Mouse (Mus musculus): ENCODE measurements around the gene Rnaseh2b. TPM values are rescaled to one million over a fixed set of nuclear protein-coding genes. Genes with fewer than 3 reads are reported as not detected.

The Rnaseh2b gene
- polyA plus RNA-seq, 1 experiment from 2014 or later: 60.5 TPM

DNA sequence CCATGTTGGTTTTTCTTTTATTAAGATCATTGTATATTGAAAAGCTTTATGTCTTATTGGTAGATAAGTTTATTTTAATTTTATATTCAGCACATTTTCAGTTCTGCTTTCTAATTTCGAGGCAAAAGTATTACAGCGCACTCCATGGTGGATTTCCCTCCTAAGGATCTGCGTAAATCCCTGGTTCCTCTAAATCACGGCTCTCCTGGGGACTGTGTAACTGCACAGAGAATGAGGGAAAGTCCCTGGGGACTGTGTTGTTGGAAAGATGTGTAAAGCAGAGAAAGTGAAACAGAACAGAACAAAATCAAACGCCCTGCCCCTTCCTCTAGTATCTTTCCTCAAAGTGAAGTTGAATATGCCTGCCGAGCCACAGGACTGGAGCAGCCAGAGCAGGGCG is 54.7 kb downstream of the Rnaseh2b start:
- no peaks in the 10 kb centered on the region for H3K4me1 ChIP-seq (replicated peaks; ENCODE audit: control insufficient read depth, insufficient read depth, low read length)
- 87% methylated on average over 7 of the region's 7 CpGs for WGBS
- no peak overlapping the region for H3K9ac ChIP-seq (ENCODE audit: low read length)
- ATAC-seq (ENCODE audit: low read depth): no peak
- 0 out of 2 replicates have a peak, but pooled peaks cover 3% of the 10 kb centered on the region for H3K36me3 ChIP-seq (ENCODE audit: control insufficient read depth, insufficient read depth, low read length)
- no peak overlapping the region for H3K27ac ChIP-seq (ENCODE audit: low read length)
- no peaks in the 10 kb centered on the region for H3K27me3 ChIP-seq (ENCODE audit: control insufficient read depth, insufficient read depth, low read depth, low read length)
- H3K9me3 ChIP-seq (ENCODE audit: control insufficient read depth, low read length): no peaks in the 10 kb centered on the region
- no peak overlapping the region for H3K4me3 ChIP-seq (ENCODE audit: low read length)
- no peak overlapping the region for H3K4me2 ChIP-seq (ENCODE audit: low read depth, low read length)

DNA sequence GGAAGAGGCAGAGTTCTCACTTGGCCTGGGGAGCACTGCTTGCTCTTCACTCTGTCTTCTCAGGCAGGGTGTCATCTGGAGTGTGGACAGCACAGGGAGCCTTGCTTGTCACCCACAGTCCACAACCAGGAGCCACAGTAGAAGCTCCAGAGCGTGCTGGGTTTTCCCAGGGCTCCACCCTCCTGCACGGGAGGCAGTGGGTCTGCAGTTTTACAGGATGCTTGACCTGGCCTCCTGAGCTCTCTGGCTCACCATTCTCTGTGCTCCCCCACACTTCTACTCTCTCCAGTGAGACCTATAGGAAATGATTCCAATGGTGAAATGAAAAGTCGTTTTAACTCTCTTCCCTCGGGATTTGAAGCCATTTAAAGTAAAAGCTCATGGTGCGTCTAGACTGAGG is 57.4 kb downstream of the Rnaseh2b start:
- H3K27me3 ChIP-seq (ENCODE audit: control insufficient read depth, insufficient read depth, low read depth, low read length): no peaks in the 10 kb centered on the region
- no peaks in the 10 kb centered on the region for H3K9me3 ChIP-seq (ENCODE audit: control insufficient read depth, low read length)
- H3K4me2 ChIP-seq (ENCODE audit: low read depth, low read length): no peak overlapping the region
- 78% methylated on average over 5 of the region's 5 CpGs for WGBS
- H3K27ac ChIP-seq (ENCODE audit: low read length): no peak overlapping the region
- no peaks in the 10 kb centered on the region for H3K4me1 ChIP-seq (replicated peaks; ENCODE audit: control insufficient read depth, insufficient read depth, low read length)
- no peak overlapping the region for H3K9ac ChIP-seq (ENCODE audit: low read length)
- no peak overlapping the region for H3K4me3 ChIP-seq (ENCODE audit: low read length)
- ATAC-seq (ENCODE audit: low read depth): no peak
- 0 out of 2 replicates have a peak, but pooled peaks cover 3% of the 10 kb centered on the region for H3K36me3 ChIP-seq (ENCODE audit: control insufficient read depth, insufficient read depth, low read length)

DNA sequence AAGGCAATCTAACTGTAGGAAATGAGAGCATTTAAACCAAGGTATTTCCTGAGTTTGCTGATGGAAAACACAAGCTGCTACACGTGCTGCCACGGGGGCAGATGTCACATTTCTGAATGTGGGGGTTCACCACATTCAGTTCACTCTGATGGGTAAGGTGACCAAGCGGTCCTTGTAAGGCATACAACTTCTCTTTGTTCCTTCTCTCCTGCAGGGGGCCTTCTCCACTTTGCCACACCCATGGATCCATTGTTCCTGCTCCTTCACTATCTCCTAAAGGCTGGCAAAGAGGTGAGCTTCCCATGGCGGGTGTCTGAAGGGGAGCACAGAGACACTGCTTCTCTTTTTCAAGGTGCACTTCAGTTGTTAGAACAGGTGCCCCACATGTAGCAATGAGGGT is 57.8 kb downstream of the Rnaseh2b start:
- Histone ChIP-seq H3K9me3 (ENCODE audit: control insufficient read depth, low read length) (no peaks in the 10 kb centered on the region), H3K4me1 (replicated peaks; ENCODE audit: control insufficient read depth, insufficient read depth, low read length) (no peaks in the 10 kb centered on the region), H3K36me3 (ENCODE audit: control insufficient read depth, insufficient read depth, low read length) (0 out of 2 replicates have a peak, but pooled peaks cover 3% of the 10 kb centered on the region), H3K9ac (ENCODE audit: low read length) (no peak overlapping the region), H3K27me3 (ENCODE audit: control insufficient read depth, insufficient read depth, low read depth, low read length) (no peaks in the 10 kb centered on the region), H3K4me2 (ENCODE audit: low read depth, low read length) (no peak overlapping the region), H3K27ac (ENCODE audit: low read length) (no peak overlapping the region), H3K4me3 (ENCODE audit: low read length) (no peak overlapping the region)
- no peak for ATAC-seq (ENCODE audit: low read depth)
- WGBS: 76% methylated on average over 4 of the region's 4 CpGs

DNA sequence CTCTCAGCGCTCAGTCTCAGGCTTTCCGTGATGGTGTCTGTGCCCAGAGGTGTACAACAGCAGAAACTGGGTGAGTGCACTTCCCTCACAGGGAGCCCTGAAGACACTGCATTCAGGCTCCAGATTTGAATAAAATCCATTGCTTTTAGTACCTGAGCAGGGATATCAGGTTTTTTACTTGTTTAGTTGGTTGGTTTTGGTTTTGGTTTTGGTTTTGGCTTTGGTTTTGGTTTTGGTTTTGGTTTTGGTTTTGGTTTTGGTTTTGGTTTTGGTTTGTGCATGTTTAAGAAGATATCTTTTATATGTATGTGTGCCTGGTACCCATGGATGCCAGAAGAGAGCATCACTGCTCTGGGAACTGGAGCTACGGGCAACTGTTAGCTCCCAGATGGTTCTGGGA is 58.5 kb downstream of the Rnaseh2b start:
- no peak overlapping the region for H3K4me3 ChIP-seq (ENCODE audit: low read length)
- no peak overlapping the region for H3K9ac ChIP-seq (ENCODE audit: low read length)
- H3K4me2 ChIP-seq (ENCODE audit: low read depth, low read length): no peak overlapping the region
- no peaks in the 10 kb centered on the region for H3K4me1 ChIP-seq (replicated peaks; ENCODE audit: control insufficient read depth, insufficient read depth, low read length)
- WGBS: 91% methylated on average over 3 of the region's 3 CpGs
- H3K27ac ChIP-seq (ENCODE audit: low read length): no peak overlapping the region
- no peaks in the 10 kb centered on the region for H3K9me3 ChIP-seq (ENCODE audit: control insufficient read depth, low read length)
- ATAC-seq (ENCODE audit: low read depth): no peak
- H3K27me3 ChIP-seq (ENCODE audit: control insufficient read depth, insufficient read depth, low read depth, low read length): no peaks in the 10 kb centered on the region
- H3K36me3 ChIP-seq (ENCODE audit: control insufficient read depth, insufficient read depth, low read length): 0 out of 2 replicates have a peak, but pooled peaks cover 3% of the 10 kb centered on the region

DNA sequence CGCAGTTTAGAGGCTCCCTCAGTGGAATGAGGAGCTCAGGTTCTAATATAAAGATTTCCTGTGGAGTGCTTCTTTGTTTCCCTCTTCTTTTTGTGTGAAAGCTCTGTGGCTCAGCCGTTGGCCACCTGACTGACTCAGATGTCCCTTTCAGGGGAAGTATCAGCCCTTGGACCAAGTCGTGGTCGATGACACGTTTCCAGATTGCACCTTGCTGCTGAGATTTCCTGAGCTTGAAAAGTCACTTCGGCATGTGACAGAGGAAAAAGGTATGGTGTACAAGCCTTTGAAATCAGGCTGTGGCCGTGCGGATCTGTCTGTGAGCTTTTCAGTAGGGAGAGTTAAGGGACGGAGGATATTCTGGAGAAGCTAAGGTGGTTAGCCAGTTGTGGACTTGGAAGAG is 61.0 kb downstream of the Rnaseh2b start:
- 88% methylated on average over 9 of the region's 9 CpGs for WGBS
- Histone ChIP-seq H3K4me1 (replicated peaks; ENCODE audit: control insufficient read depth, insufficient read depth, low read length) (no peaks in the 10 kb centered on the region), H3K27ac (ENCODE audit: low read length) (no peak overlapping the region), H3K9me3 (ENCODE audit: control insufficient read depth, low read length) (no peaks in the 10 kb centered on the region), H3K9ac (ENCODE audit: low read length) (no peak overlapping the region), H3K4me3 (ENCODE audit: low read length) (no peak overlapping the region), H3K36me3 (ENCODE audit: control insufficient read depth, insufficient read depth, low read length) (0 out of 2 replicates have a peak, but pooled peaks cover 3% of the 10 kb centered on the region), H3K4me2 (ENCODE audit: low read depth, low read length) (no peak overlapping the region), H3K27me3 (ENCODE audit: control insufficient read depth, insufficient read depth, low read depth, low read length) (no peaks in the 10 kb centered on the region)
- ATAC-seq (ENCODE audit: low read depth): no peak

DNA sequence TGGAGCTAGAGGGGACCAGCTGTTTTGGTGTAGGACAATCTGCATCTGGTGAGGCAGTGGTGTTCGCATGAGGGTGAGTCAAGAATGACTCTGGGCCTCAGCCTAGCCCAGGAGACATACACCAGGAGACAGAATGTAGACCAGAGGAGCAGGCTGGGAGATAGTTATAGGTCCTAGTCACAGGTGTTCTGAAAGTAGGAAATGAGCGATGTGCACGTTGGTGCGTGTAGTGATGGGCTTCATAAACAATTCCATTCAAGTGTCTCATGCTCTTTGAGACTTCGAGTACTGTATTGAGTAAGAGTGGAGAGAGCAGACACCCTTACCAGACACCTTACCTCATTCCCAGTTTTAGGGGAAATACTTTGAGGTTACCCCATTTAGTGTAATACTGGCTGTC is 61.4 kb downstream of the Rnaseh2b start:
- Histone ChIP-seq H3K9ac (ENCODE audit: low read length) (no peak overlapping the region), H3K27me3 (ENCODE audit: control insufficient read depth, insufficient read depth, low read depth, low read length) (no peaks in the 10 kb centered on the region), H3K27ac (ENCODE audit: low read length) (no peak overlapping the region), H3K36me3 (ENCODE audit: control insufficient read depth, insufficient read depth, low read length) (0 out of 2 replicates have a peak, but pooled peaks cover 3% of the 10 kb centered on the region), H3K9me3 (ENCODE audit: control insufficient read depth, low read length) (no peaks in the 10 kb centered on the region), H3K4me3 (ENCODE audit: low read length) (no peak overlapping the region), H3K4me2 (ENCODE audit: low read depth, low read length) (no peak overlapping the region), H3K4me1 (replicated peaks; ENCODE audit: control insufficient read depth, insufficient read depth, low read length) (no peaks in the 10 kb centered on the region)
- ATAC-seq (ENCODE audit: low read depth): no peak
- 92% methylated on average over 5 of the region's 5 CpGs for WGBS

DNA sequence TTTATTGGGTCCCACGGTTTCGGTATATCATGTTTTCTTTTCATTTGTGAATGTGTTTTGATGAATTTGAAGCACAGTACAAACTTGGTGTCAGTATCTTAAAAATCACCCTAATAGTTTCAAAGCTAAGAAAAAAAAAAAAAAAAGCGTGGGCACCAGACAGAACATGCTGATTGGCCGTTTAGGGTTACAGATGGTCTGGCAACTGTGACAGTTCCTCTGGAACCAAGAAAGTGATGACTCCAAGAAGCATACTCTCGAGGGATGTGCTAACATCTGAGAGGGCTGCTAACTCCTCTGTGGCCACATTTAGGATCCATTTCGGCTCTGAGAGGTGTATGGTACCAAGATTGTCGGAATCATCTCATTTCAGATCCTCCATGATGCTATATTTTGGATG is 62.8 kb downstream of the Rnaseh2b start:
- no peak overlapping the region for H3K4me2 ChIP-seq (ENCODE audit: low read depth, low read length)
- no peaks in the 10 kb centered on the region for H3K9me3 ChIP-seq (ENCODE audit: control insufficient read depth, low read length)
- H3K4me3 ChIP-seq (ENCODE audit: low read length): no peak overlapping the region
- H3K9ac ChIP-seq (ENCODE audit: low read length): no peak overlapping the region
- 0 out of 2 replicates have a peak, but pooled peaks cover under 1% of the 10 kb centered on the region for H3K36me3 ChIP-seq (ENCODE audit: control insufficient read depth, insufficient read depth, low read length)
- no peaks in the 10 kb centered on the region for H3K27me3 ChIP-seq (ENCODE audit: control insufficient read depth, insufficient read depth, low read depth, low read length)
- H3K27ac ChIP-seq (ENCODE audit: low read length): no peak overlapping the region
- H3K4me1 ChIP-seq (replicated peaks; ENCODE audit: control insufficient read depth, insufficient read depth, low read length): no peaks in the 10 kb centered on the region
- WGBS: 82% methylated on average over 7 of the region's 7 CpGs
- ATAC-seq (ENCODE audit: low read depth): no peak

DNA sequence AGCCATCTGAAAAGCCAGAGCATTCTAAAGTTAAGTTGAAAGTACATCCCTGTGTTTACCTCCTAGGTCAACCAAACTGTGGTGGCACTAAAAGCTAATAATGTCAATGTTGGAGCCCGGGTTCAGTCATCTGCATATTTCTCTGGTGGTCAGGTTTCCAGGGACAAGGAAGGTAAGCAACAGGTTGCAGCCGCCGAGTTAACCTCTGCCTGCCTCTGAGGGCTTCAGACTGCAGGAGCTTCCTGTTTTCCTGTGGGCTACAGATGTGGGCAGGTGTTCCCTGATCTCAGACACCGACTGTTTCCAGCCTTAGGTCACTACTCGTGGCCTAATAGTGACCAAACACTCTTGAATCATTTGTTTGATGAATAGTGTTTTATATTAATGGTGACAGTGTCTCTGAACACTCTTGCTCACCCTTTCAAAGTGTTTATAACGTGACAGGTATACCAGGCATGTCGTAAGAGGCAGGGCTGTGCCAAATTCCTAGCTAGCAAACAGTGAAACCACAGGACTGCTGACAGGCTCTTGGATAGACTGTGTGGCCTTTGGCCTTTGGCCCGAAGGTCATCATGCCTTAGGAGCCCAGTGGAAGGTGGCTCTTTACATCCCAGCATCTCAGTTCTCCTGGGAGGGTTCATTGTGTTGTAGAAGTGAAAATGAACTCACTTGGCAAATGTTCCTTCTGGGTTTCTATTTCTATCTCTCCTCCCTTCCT is 69.0 kb downstream of the Rnaseh2b start:
- WGBS: 40% methylated on average over 8 of the region's 8 CpGs
- no peaks in the 10 kb centered on the region for H3K9me3 ChIP-seq (ENCODE audit: control insufficient read depth, low read length)
- no peak overlapping the region for H3K4me3 ChIP-seq (ENCODE audit: low read length)
- ATAC-seq (ENCODE audit: low read depth): no peak
- no peak overlapping the region for H3K9ac ChIP-seq (ENCODE audit: low read length)
- H3K27ac ChIP-seq (ENCODE audit: low read length): no peak overlapping the region
- H3K36me3 ChIP-seq (ENCODE audit: control insufficient read depth, insufficient read depth, low read length): peaks cover 4% of the 10 kb centered on the region; the same call in 1 of the 2 replicates
- no peaks in the 10 kb centered on the region for H3K27me3 ChIP-seq (ENCODE audit: control insufficient read depth, insufficient read depth, low read depth, low read length)
- no peaks in the 10 kb centered on the region for H3K4me1 ChIP-seq (replicated peaks; ENCODE audit: control insufficient read depth, insufficient read depth, low read length)
- H3K4me2 ChIP-seq (ENCODE audit: low read depth, low read length): no peak overlapping the region

DNA sequence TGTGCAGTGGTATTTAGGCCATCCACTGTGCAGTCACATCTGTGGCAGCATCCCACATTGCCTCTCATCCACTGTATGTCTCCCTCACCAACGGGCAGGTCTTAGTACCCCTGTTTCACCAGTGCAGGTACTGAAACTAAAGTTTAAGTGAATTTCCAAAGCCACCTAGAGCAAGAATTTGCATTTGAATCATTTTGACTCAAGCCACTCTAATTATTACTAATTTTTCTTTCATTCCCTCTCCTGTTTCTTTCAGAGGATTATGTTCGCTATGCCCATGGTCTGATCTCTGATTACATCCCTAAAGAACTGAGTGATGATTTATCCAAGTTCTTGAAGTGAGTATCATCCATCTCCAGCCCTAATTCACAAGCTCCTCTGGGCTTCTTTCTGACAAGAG is 71.4 kb downstream of the Rnaseh2b start:
- Histone ChIP-seq H3K4me1 (replicated peaks; ENCODE audit: control insufficient read depth, insufficient read depth, low read length) (no peaks in the 10 kb centered on the region), H3K9ac (ENCODE audit: low read length) (no peak overlapping the region), H3K27ac (ENCODE audit: low read length) (no peak overlapping the region), H3K4me2 (ENCODE audit: low read depth, low read length) (no peak overlapping the region), H3K27me3 (ENCODE audit: control insufficient read depth, insufficient read depth, low read depth, low read length) (no peaks in the 10 kb centered on the region), H3K9me3 (ENCODE audit: control insufficient read depth, low read length) (no peaks in the 10 kb centered on the region), H3K4me3 (ENCODE audit: low read length) (no peak overlapping the region), H3K36me3 (ENCODE audit: control insufficient read depth, insufficient read depth, low read length) (peaks cover 4% of the 10 kb centered on the region; the same call in 1 of the 2 replicates)
- 86% methylated on average over 2 of the region's 2 CpGs for WGBS
- ATAC-seq (ENCODE audit: low read depth): no peak

All from lung, embryonic 16.5 days (tissue).